Mouse (Mus musculus) small intestine, adult 2 months (tissue): ENCODE data around the gene Gm28998. TPM values are rescaled to one million over a fixed set of nuclear protein-coding genes. Genes with fewer than 3 reads are reported as not detected.
"Not testable (repeated sequence)": the region's sequence is repeated elsewhere in the genome, so short reads cannot be mapped to it uniquely, and the experiment has no call there.

Experiments used
- H3K27ac ChIP-seq: fragments of 200-500 bp; 2 replicates; pipeline ENCODE4 v1.5.1; 2012; ENCODE audit warnings: low read depth, low read length, control low read depth, inconsistent platforms; ENCODE audit not compliant: insufficient read depth
- H3K27me3 ChIP-seq: fragments of 200-500 bp; 2 replicates; pipeline ENCODE4 v1.6.1; 2012; ENCODE audit warnings: mild to moderate bottlenecking, moderate library complexity, low read length, inconsistent platforms; ENCODE audit not compliant: control insufficient read depth, insufficient read depth
- H3K36me3 ChIP-seq: fragments of 200-500 bp; 2 replicates; pipeline ENCODE4 v1.6.1; 2012; ENCODE audit warnings: mild to moderate bottlenecking, low read length, control low read depth, inconsistent platforms; ENCODE audit not compliant: control insufficient read depth, insufficient read depth
- H3K4me1 ChIP-seq: fragments of 200-500 bp; 2 replicates; pipeline ENCODE4 v1.6.1; 2012; ENCODE audit warnings: low read length, inconsistent platforms, mixed read lengths; ENCODE audit not compliant: control insufficient read depth, insufficient read depth, insufficient read length
- H3K4me3 ChIP-seq: fragments of 200-500 bp; 2 replicates; pipeline ENCODE4 v1.5.1; 2012; ENCODE audit warnings: low read depth, mild to moderate bottlenecking, control low read depth, inconsistent platforms, low read length, moderate library complexity
- WGBS: fragments of 180-500 bp; shearing (Covaris S2); methylation state at CpG from one replicate; pipeline ENCODE4 v1.1.7; 2018; 5-methylcytosine and 5-hydroxymethylcytosine counted together
- polyA plus RNA-seq: library from polyadenylated mRNA; depleted of rRNA; stranded (reverse); fragments of >200 nt; gene quantifications from 2 replicates; pipeline ENCODE4 v1.2.3, GENCODE M21; 2012; rRNA removed

Gene Gm28998
- polyA plus RNA-seq: not detected in 2 replicates

DNA sequence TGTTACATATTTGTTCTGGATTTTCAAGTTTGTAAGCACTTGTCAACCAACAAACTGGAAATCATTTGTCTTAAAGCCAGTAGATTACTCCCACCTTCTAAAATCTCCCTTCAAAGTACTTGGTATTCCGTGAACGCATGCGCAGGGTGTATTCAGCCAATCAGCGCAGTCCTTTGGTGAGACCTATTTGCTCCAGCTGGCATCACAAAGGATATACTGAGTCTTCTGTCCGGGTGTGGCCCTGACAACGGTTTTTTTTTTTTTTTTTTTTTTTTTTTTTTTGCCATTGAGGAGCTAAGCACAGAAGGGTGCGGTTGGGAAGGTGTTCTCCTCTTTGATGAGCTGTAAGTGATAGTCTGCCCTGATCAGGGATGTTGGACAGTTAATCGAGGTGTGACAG is at the start of gene Gm28998:
Gene Gm28998, plus strand, starts transcription at position 301 of the 400 bp plus-strand sequence.
- H3K27ac ChIP-seq, H3K36me3 ChIP-seq, H3K27me3 ChIP-seq, H3K4me1 ChIP-seq, H3K4me3 ChIP-seq: not testable (repeated sequence)
- WGBS: no CpG with 5 or more reads among the region's 8 CpGs

Other genes starting within 250 kb of the Gm28998 start
- not detected in 2 replicates for gene Gm21244, start 84.5 kb upstream of the Gm28998 start, polyA plus RNA-seq
- not detected in 2 replicates for gene Gm21788, start 151.2 kb downstream of the Gm28998 start, polyA plus RNA-seq